Comparison of ENCODE assay signal across 8 mouse cellular contexts in the genomic region with DNA sequence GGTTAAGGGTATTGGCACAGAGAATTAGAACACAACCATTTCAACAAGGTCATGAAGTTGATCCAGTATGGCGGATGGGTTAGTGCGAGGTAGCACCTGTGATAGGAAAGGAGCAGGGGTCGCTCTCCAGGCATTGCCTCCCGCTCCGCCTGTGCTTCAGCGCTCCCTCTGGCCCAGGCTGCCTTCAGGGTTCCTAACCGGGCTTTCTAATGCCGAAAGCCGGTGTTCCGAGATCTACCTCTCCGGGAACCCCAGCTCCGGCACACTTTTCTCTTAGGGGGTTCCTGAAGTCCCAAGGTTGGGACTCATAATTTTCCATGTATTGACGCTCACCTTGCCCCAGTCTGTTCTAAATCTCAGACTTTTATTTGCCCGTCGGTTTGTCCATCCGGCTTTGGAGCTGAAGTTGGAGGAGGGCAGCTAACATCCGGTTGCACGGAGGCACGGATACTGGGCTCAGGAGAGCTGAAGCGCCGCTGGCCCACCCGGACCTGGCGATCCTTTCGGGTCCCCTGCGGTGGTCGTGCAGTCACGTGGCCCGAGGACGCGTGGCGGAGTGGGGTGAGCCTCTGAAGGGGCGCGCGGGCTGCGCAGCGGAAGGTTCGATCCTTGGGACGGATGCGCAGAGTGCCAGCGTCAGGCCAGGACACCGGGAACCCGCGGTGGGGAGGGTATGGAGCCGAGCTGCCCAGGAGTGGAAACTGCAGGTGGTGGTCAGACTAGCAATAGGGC. TPM values are rescaled to one million over a fixed set of nuclear protein-coding genes. Genes with fewer than 3 reads are reported as not detected.
DNase-seq lines count a peak whose midpoint lies in the region; ATAC-seq lines count a peak whose summit lies in the region.

A gene (plus strand): TSS at position 427 of the 732 bp plus-strand sequence.

- H3K4me1 ChIP-seq in forebrain, embryonic 15.5 days: peaks cover 8% of the 10 kb centered on the region
- H3K4me1 ChIP-seq in intestine, embryonic 14.5 days (replicated peaks; ENCODE audit: control insufficient read depth, insufficient read depth, low read length): no peaks in the 10 kb centered on the region
- H3K4me1 ChIP-seq in liver, embryonic 15.5 days (replicated peaks): peaks cover 17% of the 10 kb centered on the region; the same call in 1 of the 2 replicates
- no peaks in the 10 kb centered on the region for H3K4me1 ChIP-seq in neural tube, embryonic 11.5 days (ENCODE audit: control insufficient read depth, insufficient read depth, low read length)

- H3K9me3 ChIP-seq in forebrain, embryonic 15.5 days: no peaks in the 10 kb centered on the region
- peaks cover 4% of the 10 kb centered on the region; the same call in 1 of the 2 replicates for H3K9me3 ChIP-seq in intestine, embryonic 14.5 days (ENCODE audit: control insufficient read depth, low read length)
- no peaks in the 10 kb centered on the region for H3K9me3 ChIP-seq in liver, embryonic 15.5 days (replicated peaks)
- H3K9me3 ChIP-seq in neural tube, embryonic 11.5 days (ENCODE audit: control insufficient read depth, low read length): no peaks in the 10 kb centered on the region

- no peaks in the 10 kb centered on the region for H3K27me3 ChIP-seq in forebrain, embryonic 15.5 days
- H3K27me3 ChIP-seq in intestine, embryonic 14.5 days (replicated peaks; ENCODE audit: control insufficient read depth, insufficient read depth, low read length): no peaks in the 10 kb centered on the region
- peaks cover 14% of the 10 kb centered on the region; the same call in 1 of the 2 replicates for H3K27me3 ChIP-seq in liver, embryonic 15.5 days
- no peaks in the 10 kb centered on the region for H3K27me3 ChIP-seq in neural tube, embryonic 11.5 days (ENCODE audit: control insufficient read depth, insufficient read depth, low read length)

- H3K27ac ChIP-seq in forebrain, embryonic 15.5 days (replicated peaks): no peak within 1 kb of the TSS
- H3K27ac ChIP-seq in intestine, embryonic 14.5 days (ENCODE audit: low read depth): peak within 1 kb of the TSS; percentile 82
- peak within 1 kb of the TSS; percentile 75 for H3K27ac ChIP-seq in liver, embryonic 15.5 days (replicated peaks)
- H3K27ac ChIP-seq in neural tube, embryonic 11.5 days (ENCODE audit: low read depth, low read length): no peak within 1 kb of the TSS

- peak; percentile 80 for ATAC-seq in forebrain, embryonic 15.5 days (replicated peaks)
- ATAC-seq in intestine, embryonic 14.5 days (replicated peaks; ENCODE audit: low FRiP score, low TSS enrichment, low read depth): peak; percentile 81
- ATAC-seq in liver, embryonic 15.5 days (ENCODE audit: insufficient read depth): peak; percentile 32; the same call in 1 of the 2 replicates
- peak; percentile 78; the same call in 1 of the 2 replicates for ATAC-seq in neural tube, embryonic 11.5 days (ENCODE audit: insufficient read depth, low FRiP score, low TSS enrichment)

- DNase-seq in 3134 (ENCODE audit: extremely low read depth, insufficient read length, low spot score): peak; percentile 38
- peak; percentile 44 for DNase-seq in T-cell, adult 2 months (ENCODE audit: low spot score)
- peak; percentile 83 for DNase-seq in intestine, embryonic 14.5 days (ENCODE audit: low spot score)
- peak; percentile 54 for DNase-seq in neural tube, embryonic 11.5 days (ENCODE audit: low spot score)
- peak; percentile 52 for DNase-seq in thymus, postnatal 14 days
- no peak for DNase-seq in frontal cortex, postnatal 14 days (ENCODE audit: low spot score in 2 of 2)

- H3K9ac ChIP-seq in forebrain, embryonic 15.5 days (replicated peaks): peak within 1 kb of the TSS; percentile 51
- peak within 1 kb of the TSS; percentile 40 for H3K9ac ChIP-seq in intestine, embryonic 14.5 days (ENCODE audit: low read length)
- peak within 1 kb of the TSS; percentile 52 for H3K9ac ChIP-seq in liver, embryonic 15.5 days
- peak within 1 kb of the TSS; percentile 51; the same call in 1 of the 2 replicates for H3K9ac ChIP-seq in neural tube, embryonic 11.5 days (ENCODE audit: low read length)

- H3K4me2 ChIP-seq in forebrain, embryonic 15.5 days (replicated peaks): peak within 1 kb of the TSS; percentile 88
- H3K4me2 ChIP-seq in intestine, embryonic 14.5 days (ENCODE audit: low read length): peak within 1 kb of the TSS; percentile 65
- H3K4me2 ChIP-seq in liver, embryonic 15.5 days: peak within 1 kb of the TSS; percentile 78
- H3K4me2 ChIP-seq in neural tube, embryonic 11.5 days (ENCODE audit: low read depth): peak within 1 kb of the TSS; percentile 74

- H3K36me3 ChIP-seq in forebrain, embryonic 15.5 days: peaks cover 16% of the 10 kb centered on the region
- peaks cover 10% of the 10 kb centered on the region for H3K36me3 ChIP-seq in intestine, embryonic 14.5 days (ENCODE audit: control insufficient read depth, insufficient read depth, low read length)
- peaks cover 12% of the 10 kb centered on the region for H3K36me3 ChIP-seq in liver, embryonic 15.5 days (replicated peaks)
- H3K36me3 ChIP-seq in neural tube, embryonic 11.5 days (ENCODE audit: control insufficient read depth, insufficient read depth, low read length): no peaks in the 10 kb centered on the region

- WGBS in forebrain, embryonic 15.5 days: under 1% methylated on average over 44 of the region's 44 CpGs
- WGBS in intestine, embryonic 14.5 days: under 1% methylated on average over 44 of the region's 44 CpGs
- under 1% methylated on average over 44 of the region's 44 CpGs for WGBS in liver, embryonic 15.5 days (ENCODE audit: insufficient replicate concordance)
- under 1% methylated on average over 44 of the region's 44 CpGs for WGBS in neural tube, embryonic 11.5 days

- peak within 1 kb of the TSS; percentile 50 for H3K4me3 ChIP-seq in forebrain, embryonic 15.5 days
- peak within 1 kb of the TSS; percentile 47 for H3K4me3 ChIP-seq in intestine, embryonic 14.5 days (ENCODE audit: low read depth, low read length)
- peak within 1 kb of the TSS; percentile 63 for H3K4me3 ChIP-seq in liver, embryonic 15.5 days (replicated peaks)
- peak within 1 kb of the TSS; percentile 51 for H3K4me3 ChIP-seq in neural tube, embryonic 11.5 days (ENCODE audit: low read depth, low read length)

RNA-seq across cellular contexts. Expression of the gene that starts here (rescaled TPM):
- polyA plus RNA-seq in forebrain, embryonic 15.5 days (2015; fragmentation: Nextera tagmentation; extraction: Ambion mirVana): 1.7 and 1.8 TPM in 2 replicates
- polyA plus RNA-seq in intestine, embryonic 14.5 days (2014; fragmentation: Nextera tagmentation; extraction: Ambion mirVana): 9.3 and 10.1 TPM in 2 replicates
- 5.1 and 6.2 TPM in 2 replicates for polyA plus RNA-seq in liver, embryonic 15.5 days (2015; fragmentation: Nextera tagmentation; extraction: Ambion mirVana)
- polyA plus RNA-seq in neural tube, embryonic 11.5 days (2014; fragmentation: Nextera tagmentation; extraction: Ambion mirVana): 2.0 and 2.3 TPM in 2 replicates

Comparison
In these comparisons a context has a peak if more than half of its experiments do, and no peak if none do; other contexts are left out.
1. DNase-seq: peak in 3134 (single experiment), T-cell, adult 2 months (single experiment), intestine, embryonic 14.5 days (single experiment), neural tube, embryonic 11.5 days (single experiment) and thymus, postnatal 14 days (single experiment); none in frontal cortex, postnatal 14 days (0 of 2).
2. H3K27ac ChIP-seq: peak in intestine, embryonic 14.5 days (single experiment) and liver, embryonic 15.5 days (single experiment); none in forebrain, embryonic 15.5 days (single experiment) and neural tube, embryonic 11.5 days (single experiment).
3. Peak in every context shown above with its lines, with median percentiles within 50 percentile points of each other: ATAC-seq, H3K4me2 ChIP-seq, H3K4me3 ChIP-seq and H3K9ac ChIP-seq.